Mouse (Mus musculus) kidney, postnatal 0 days (tissue): ENCODE results near the gene Ppil3. TPM values are rescaled to one million over a fixed set of nuclear protein-coding genes. Genes with fewer than 3 reads are reported as not detected.
A peak's percentile ranks its signal among the peaks of the same experiment; 100 is the strongest.

ENCODE experiments used
- ATAC-seq: fragments of 200-750 bp; cut with Nextera tagmentation; replicated peaks from 2 replicates; pipeline ENCODE4 v1.8.0; 2017; ENCODE audit warnings: low read depth, moderate number of reproducible peaks, moderate TSS enrichment, moderate library complexity; ENCODE audit not compliant: low FRiP score
- DNase-seq: peaks from one replicate; pipeline ENCODE4 v3.0.0-alpha.2; 2016; ENCODE audit warnings: low spot score
- H3K27ac ChIP-seq: fragments of 300-500 bp; sonication (generic); 2 replicates; pipeline ENCODE4 v1.5.1; 2014; ENCODE audit warnings: mild to moderate bottlenecking
- H3K27me3 ChIP-seq: fragments of 300-500 bp; sonication (generic); 2 replicates; pipeline ENCODE4 v1.6.1; 2014; ENCODE audit warnings: low read length, mixed read lengths; ENCODE audit not compliant: insufficient read depth
- H3K36me3 ChIP-seq: fragments of 300-500 bp; sonication (generic); 2 replicates; pipeline ENCODE4 v1.6.1; 2014; ENCODE audit warnings: low read length, mixed read lengths; ENCODE audit not compliant: insufficient read depth
- H3K4me1 ChIP-seq: fragments of 300-500 bp; sonication (generic); replicated peaks from 2 replicates; pipeline ENCODE4 v1.6.1; 2014; ENCODE audit warnings: antibody characterized with exemption, low read length, mixed read lengths; ENCODE audit not compliant: insufficient read depth
- H3K4me2 ChIP-seq: fragments of 300-500 bp; sonication (generic); 2 replicates; pipeline ENCODE4 v1.6.1; 2014; ENCODE audit warnings: mild to moderate bottlenecking, low read length, moderate library complexity, mixed read lengths
- H3K4me3 ChIP-seq: fragments of 300-500 bp; sonication (generic); replicated peaks from 2 replicates; pipeline ENCODE4 v1.5.1; 2014; ENCODE audit warnings: low read depth, low read length
- H3K9ac ChIP-seq: fragments of 300-500 bp; sonication (generic); 2 replicates; pipeline ENCODE4 v1.6.1; 2014; ENCODE audit warnings: low read depth, low read length
- H3K9me3 ChIP-seq: fragments of 300-500 bp; sonication (generic); replicated peaks from 2 replicates; pipeline ENCODE4 v1.6.1; 2016; ENCODE audit warnings: low read length, inconsistent platforms, mixed read lengths
- CTCF ChIP-seq: IDR thresholded peaks from 2 replicates; pipeline ENCODE4 v1.5.1; 2016; ENCODE audit warnings: antibody characterized with exemption, low read depth, mild to moderate bottlenecking, moderate library complexity
- WGBS: fragments of 180-500 bp; shearing (Covaris S2); extraction: QIAGEN DNeasy Blood & Tissue Kit; methylation state at CpG from one replicate; pipeline ENCODE4 v1.1.7; 2014; 5-methylcytosine and 5-hydroxymethylcytosine counted together
- polyA plus RNA-seq: library from polyadenylated mRNA; unstranded; fragments of >200 nt; fragmentation: Nextera tagmentation; extraction: Ambion mirVana; gene quantifications from 2 replicates; pipeline ENCODE4 v1.2.1, GENCODE M21; 2015

Gene Ppil3
- polyA plus RNA-seq, 1 experiment from 2014 or later = 53.3 TPM

DNA sequence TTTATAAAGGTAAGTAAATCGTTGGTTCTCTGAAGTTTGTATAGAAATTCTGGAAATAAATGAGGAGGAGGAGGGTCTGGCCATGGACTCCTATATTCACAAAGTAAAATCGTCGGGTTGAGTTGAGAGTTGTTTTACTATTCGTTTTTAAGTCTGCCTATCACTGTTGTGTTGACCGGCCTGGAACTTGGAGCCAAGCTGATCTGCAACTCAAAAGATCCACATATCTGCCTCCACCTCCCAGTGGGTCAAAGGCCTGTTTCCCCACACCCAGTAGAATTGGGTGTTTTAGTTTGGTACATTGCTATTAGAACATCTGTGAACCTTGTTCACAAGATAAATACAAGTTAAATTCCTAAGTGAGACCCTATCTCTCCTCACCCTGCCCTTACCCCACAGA, 41.5 kb downstream of the Ppil3 start:
- no peak overlapping the region for H3K9ac ChIP-seq
- H3K4me1 ChIP-seq = no peaks in the 10 kb centered on the region
- no peak overlapping the region for H3K4me3 ChIP-seq
- no peak overlapping the region for H3K27ac ChIP-seq
- H3K27me3 ChIP-seq = no peaks in the 10 kb centered on the region
- DNase-seq (no peak), ATAC-seq (no peak)
- no peak for TF ChIP-seq CTCF
- H3K36me3 ChIP-seq = peaks cover 59% of the 10 kb centered on the region
- H3K9me3 ChIP-seq = no peaks in the 10 kb centered on the region
- no peak overlapping the region for H3K4me2 ChIP-seq
- 89% methylated on average over 5 of the region's 5 CpGs for WGBS

DNA sequence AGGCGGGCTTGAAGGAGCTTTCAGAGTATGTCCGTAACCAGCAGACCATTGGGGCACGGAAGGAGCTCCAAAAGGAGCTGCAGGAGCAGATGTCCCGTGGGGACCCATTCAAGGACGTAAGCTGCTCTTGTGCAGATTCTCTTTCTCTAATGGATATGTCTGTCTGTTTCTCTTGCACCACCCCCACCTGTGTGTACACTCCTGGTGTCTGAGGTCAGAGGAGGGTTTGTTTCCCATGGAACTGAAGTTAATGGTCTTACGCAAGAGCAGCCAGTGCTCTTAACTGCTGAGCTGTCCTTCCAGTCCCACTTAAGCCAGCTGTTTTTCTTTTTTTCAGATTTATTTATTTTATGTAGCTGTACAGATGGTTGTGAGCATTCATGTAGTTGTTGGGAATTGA, 43.9 kb downstream of the Ppil3 start:
- H3K27ac ChIP-seq = no peak overlapping the region
- 88% methylated on average over 6 of the region's 6 CpGs for whole genome bisulfite sequencing
- no peak overlapping the region for H3K4me2 ChIP-seq
- ATAC-seq (no peak), DNase-seq (no peak)
- no peak overlapping the region for H3K9ac ChIP-seq
- no peaks in the 10 kb centered on the region for H3K4me1 ChIP-seq
- no peak overlapping the region for H3K4me3 ChIP-seq
- no peak for TF ChIP-seq CTCF
- peaks cover 66% of the 10 kb centered on the region for H3K36me3 ChIP-seq
- H3K9me3 ChIP-seq = no peaks in the 10 kb centered on the region
- no peaks in the 10 kb centered on the region for H3K27me3 ChIP-seq

DNA sequence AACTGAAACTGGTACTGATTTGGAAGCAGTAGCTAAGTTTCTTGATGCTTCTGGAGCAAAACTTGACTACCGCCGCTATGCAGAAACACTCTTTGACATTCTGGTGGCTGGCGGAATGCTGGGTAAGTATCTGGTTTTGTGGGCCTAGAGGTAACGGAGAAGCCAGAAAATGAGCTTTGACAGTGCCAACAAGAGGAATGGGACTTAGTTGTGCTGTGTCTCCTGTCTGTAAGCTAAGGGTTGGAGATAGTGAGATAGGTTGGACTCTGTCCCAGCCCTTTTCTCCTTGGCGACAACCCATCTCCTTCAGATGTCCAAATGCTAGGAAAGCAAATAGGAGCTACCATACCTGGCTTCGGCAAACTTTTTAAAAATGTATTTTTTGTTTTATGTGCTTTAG, 47.6 kb downstream of the Ppil3 start:
- H3K27ac ChIP-seq = no peak overlapping the region
- H3K27me3 ChIP-seq = no peaks in the 10 kb centered on the region
- DNase-seq (no peak), ATAC-seq (no peak)
- no peaks in the 10 kb centered on the region for H3K4me1 ChIP-seq
- TF ChIP-seq CTCF = no peak
- H3K9ac ChIP-seq = no peak overlapping the region
- no peak overlapping the region for H3K4me3 ChIP-seq
- 95% methylated on average over 6 of the region's 6 CpGs for WGBS
- H3K36me3 ChIP-seq = peaks cover 51% of the 10 kb centered on the region
- no peak overlapping the region for H3K4me2 ChIP-seq
- H3K9me3 ChIP-seq = no peaks in the 10 kb centered on the region

DNA sequence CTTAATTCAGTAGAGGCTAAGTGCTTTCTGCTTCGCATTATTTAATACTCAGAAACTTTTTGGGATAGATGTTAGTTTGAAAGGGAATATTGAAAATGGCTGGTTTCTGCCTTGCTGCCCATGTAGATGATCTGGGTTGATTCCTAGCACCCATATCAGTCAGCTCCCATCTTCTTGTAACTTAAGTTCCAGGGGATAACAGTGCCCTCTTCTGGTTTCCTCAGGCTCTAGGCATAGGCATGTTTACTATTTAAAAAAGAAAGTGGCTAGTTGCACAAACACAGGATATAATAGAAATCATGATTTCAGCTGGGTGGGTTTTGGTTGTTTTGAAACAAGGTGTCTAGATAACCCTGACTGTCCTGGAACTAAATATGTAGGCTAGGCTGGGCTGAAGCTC, 49.1 kb downstream of the Ppil3 start:
- 0 out of 2 replicates have a peak, but pooled peaks cover 3% of the 10 kb centered on the region for H3K4me1 ChIP-seq
- no peak overlapping the region for H3K4me2 ChIP-seq
- peaks cover 39% of the 10 kb centered on the region for H3K36me3 ChIP-seq
- H3K27me3 ChIP-seq = no peaks in the 10 kb centered on the region
- H3K9me3 ChIP-seq = no peaks in the 10 kb centered on the region
- no peak overlapping the region for H3K4me3 ChIP-seq
- 100% methylated on average over 1 of the region's 1 CpGs for WGBS
- no peak for ATAC-seq
- no peak for DNase-seq
- no peak overlapping the region for H3K9ac ChIP-seq
- TF ChIP-seq CTCF = peak; percentile 48
- no peak overlapping the region for H3K27ac ChIP-seq

DNA sequence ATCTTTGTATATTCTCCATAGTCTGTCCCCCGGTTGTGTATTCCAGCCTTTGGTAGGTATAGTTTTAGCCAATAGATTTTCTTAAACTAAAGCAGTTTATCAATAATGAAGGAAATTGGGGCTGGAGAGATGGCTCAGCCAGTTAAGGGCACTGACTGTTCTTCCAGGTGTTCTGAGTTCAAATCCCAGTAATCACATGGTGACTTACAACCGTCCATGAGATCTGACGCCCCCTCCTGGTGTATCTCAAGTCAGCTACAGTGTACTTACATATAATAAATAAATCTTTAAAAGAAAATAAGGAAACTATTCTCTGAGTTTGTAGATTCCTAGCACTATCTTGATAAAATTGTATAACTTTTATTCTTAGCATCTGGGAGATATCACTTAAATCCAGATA, 49.9 kb downstream of the Ppil3 start:
- Histone ChIP-seq H3K27me3 (no peaks in the 10 kb centered on the region), H3K4me1 (0 out of 2 replicates have a peak, but pooled peaks cover 3% of the 10 kb centered on the region), H3K27ac (no peak overlapping the region), H3K36me3 (peaks cover 30% of the 10 kb centered on the region), H3K9ac (no peak overlapping the region), H3K4me3 (no peak overlapping the region), H3K9me3 (no peaks in the 10 kb centered on the region), H3K4me2 (no peak overlapping the region)
- no peak for ATAC-seq
- no peak for TF ChIP-seq CTCF
- no peak for DNase-seq
- 92% methylated on average over 3 of the region's 3 CpGs for WGBS

DNA sequence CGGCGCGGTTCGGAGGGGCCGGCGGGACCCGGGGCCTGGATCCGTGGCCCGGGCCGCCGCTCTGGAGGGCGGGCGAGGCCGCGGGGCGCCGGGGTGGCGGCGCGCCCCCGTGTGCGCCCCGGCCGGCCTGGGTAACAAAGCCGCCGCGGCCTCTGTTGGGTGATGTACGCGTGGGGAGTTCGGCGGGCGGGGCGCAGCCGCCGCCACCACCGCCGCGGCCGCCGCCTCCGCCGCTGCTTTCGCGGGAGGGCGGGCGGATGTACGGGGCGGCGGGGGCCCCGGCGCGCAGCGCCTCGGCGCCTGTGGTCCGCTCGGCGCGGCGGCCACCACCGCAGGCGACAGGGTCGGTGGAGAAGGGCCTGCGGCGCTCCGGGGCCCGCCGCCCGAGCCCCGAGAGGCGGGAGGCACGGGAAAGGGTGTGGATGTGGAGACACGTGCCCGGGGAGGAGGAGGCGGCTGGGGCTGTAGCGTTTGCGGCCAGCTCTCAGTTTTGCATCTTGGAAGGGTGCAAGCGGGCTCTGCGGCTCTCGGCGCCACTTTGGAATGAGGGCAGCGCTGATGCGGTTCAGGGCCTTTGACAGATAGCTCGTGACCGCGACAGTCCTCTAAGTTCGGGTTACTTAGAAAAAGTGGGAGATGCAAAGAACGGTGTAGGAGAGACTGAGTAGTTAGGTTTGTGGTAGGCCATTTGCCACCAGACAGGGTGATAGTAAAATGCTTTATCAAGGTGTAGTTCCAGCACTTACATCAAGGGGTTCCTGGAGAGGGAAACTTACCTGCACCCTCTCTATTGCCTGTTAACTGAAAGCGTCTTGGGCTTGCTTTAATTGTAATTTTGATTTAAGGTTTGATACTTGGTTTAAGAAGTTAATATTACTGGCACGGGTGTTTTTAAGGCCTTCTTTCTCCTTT, 51.7 kb downstream of the Ppil3 start:
- H3K27me3 ChIP-seq = no peaks in the 10 kb centered on the region
- peak overlapping the region; percentile 99 for H3K9ac ChIP-seq
- ATAC-seq (peak; percentile 53), DNase-seq (peak; percentile 75)
- TF ChIP-seq CTCF = no peak
- peaks cover 17% of the 10 kb centered on the region; the same call in 1 of the 2 replicates for H3K36me3 ChIP-seq
- WGBS = under 1% methylated on average over 58 of the region's 90 CpGs
- no peaks in the 10 kb centered on the region for H3K9me3 ChIP-seq
- H3K4me2 ChIP-seq = peak overlapping the region; percentile 62
- 0 out of 2 replicates have a peak, but pooled peaks cover 3% of the 10 kb centered on the region for H3K4me1 ChIP-seq
- H3K27ac ChIP-seq = peak overlapping the region; percentile 99
- peak overlapping the region; percentile 97 for H3K4me3 ChIP-seq
